Mouse (Mus musculus) kidney, postnatal 0 days (tissue): ENCODE measurements around the gene Kcnab2. TPM values are rescaled to one million over a fixed set of nuclear protein-coding genes. Genes with fewer than 3 reads are reported as not detected.

Experiments
- ATAC-seq: fragments of 200-750 bp; cut with Nextera tagmentation; replicated peaks from 2 replicates; pipeline ENCODE4 v1.8.0; 2017; ENCODE audit warnings: low read depth, moderate number of reproducible peaks, moderate TSS enrichment, moderate library complexity; ENCODE audit not compliant: low FRiP score
- DNase-seq: peaks from one replicate; pipeline ENCODE4 v3.0.0-alpha.2; 2016; ENCODE audit warnings: low spot score
- H3K27ac ChIP-seq: fragments of 300-500 bp; sonication (generic); 2 replicates; pipeline ENCODE4 v1.5.1; 2014; ENCODE audit warnings: mild to moderate bottlenecking
- H3K27me3 ChIP-seq: fragments of 300-500 bp; sonication (generic); 2 replicates; pipeline ENCODE4 v1.6.1; 2014; ENCODE audit warnings: low read length, mixed read lengths; ENCODE audit not compliant: insufficient read depth
- H3K36me3 ChIP-seq: fragments of 300-500 bp; sonication (generic); 2 replicates; pipeline ENCODE4 v1.6.1; 2014; ENCODE audit warnings: low read length, mixed read lengths; ENCODE audit not compliant: insufficient read depth
- H3K4me1 ChIP-seq: fragments of 300-500 bp; sonication (generic); replicated peaks from 2 replicates; pipeline ENCODE4 v1.6.1; 2014; ENCODE audit warnings: antibody characterized with exemption, low read length, mixed read lengths; ENCODE audit not compliant: insufficient read depth
- H3K4me2 ChIP-seq: fragments of 300-500 bp; sonication (generic); 2 replicates; pipeline ENCODE4 v1.6.1; 2014; ENCODE audit warnings: mild to moderate bottlenecking, low read length, moderate library complexity, mixed read lengths
- H3K4me3 ChIP-seq: fragments of 300-500 bp; sonication (generic); replicated peaks from 2 replicates; pipeline ENCODE4 v1.5.1; 2014; ENCODE audit warnings: low read depth, low read length
- H3K9ac ChIP-seq: fragments of 300-500 bp; sonication (generic); 2 replicates; pipeline ENCODE4 v1.6.1; 2014; ENCODE audit warnings: low read depth, low read length
- H3K9me3 ChIP-seq: fragments of 300-500 bp; sonication (generic); replicated peaks from 2 replicates; pipeline ENCODE4 v1.6.1; 2016; ENCODE audit warnings: low read length, inconsistent platforms, mixed read lengths
- CTCF ChIP-seq: IDR thresholded peaks from 2 replicates; pipeline ENCODE4 v1.5.1; 2016; ENCODE audit warnings: antibody characterized with exemption, low read depth, mild to moderate bottlenecking, moderate library complexity
- WGBS: fragments of 180-500 bp; shearing (Covaris S2); extraction: QIAGEN DNeasy Blood & Tissue Kit; methylation state at CpG from one replicate; pipeline ENCODE4 v1.1.7; 2014; 5-methylcytosine and 5-hydroxymethylcytosine counted together
- polyA plus RNA-seq: library from polyadenylated mRNA; unstranded; fragments of >200 nt; fragmentation: Nextera tagmentation; extraction: Ambion mirVana; gene quantifications from 2 replicates; pipeline ENCODE4 v1.2.1, GENCODE M21; 2015

The Kcnab2 gene
- polyA plus RNA-seq, 1 experiment from 2014 or later: 3.1 TPM

GRCm38 (mm10) chr4:152491250-152491899 is 13.7 kb upstream of the Kcnab2 start:
- TF ChIP-seq CTCF: peak; percentile 80
- ATAC-seq (peak; percentile 48; the same call in 1 of the 2 replicates), DNase-seq (peak; percentile 67)

GRCm38 (mm10) chr4:152490311-152490710 is 12.6 kb upstream of the Kcnab2 start:
- no peaks in the 10 kb centered on the region for H3K4me1 ChIP-seq
- TF ChIP-seq CTCF: no peak
- H3K9ac ChIP-seq: no peak overlapping the region

More at GRCm38 (mm10) chr4:152491250-152491899, 13.7 kb upstream of the Kcnab2 start:
- Histone ChIP-seq H3K4me1 (no peaks in the 10 kb centered on the region), H3K27me3 (no peaks in the 10 kb centered on the region), H3K9ac (no peak overlapping the region), H3K4me2 (no peak overlapping the region), H3K36me3 (no peaks in the 10 kb centered on the region), H3K9me3 (no peaks in the 10 kb centered on the region), H3K27ac (no peak overlapping the region), H3K4me3 (no peak overlapping the region)
- WGBS: 52% methylated on average over 15 of the region's 15 CpGs

GRCm38 (mm10) chr4:152488046-152488445 is 10.4 kb upstream of the Kcnab2 start:
- Histone ChIP-seq H3K9ac (no peak overlapping the region), H3K4me2 (no peak overlapping the region), H3K9me3 (no peaks in the 10 kb centered on the region), H3K27me3 (no peaks in the 10 kb centered on the region), H3K4me3 (no peak overlapping the region), H3K27ac (no peak overlapping the region), H3K36me3 (no peaks in the 10 kb centered on the region), H3K4me1 (no peaks in the 10 kb centered on the region)
- WGBS: 79% methylated on average over 10 of the region's 10 CpGs
- TF ChIP-seq CTCF: no peak
- DNase-seq (no peak), ATAC-seq (no peak)

More at GRCm38 (mm10) chr4:152490311-152490710, 12.6 kb upstream of the Kcnab2 start:
- H3K4me2 ChIP-seq: no peak overlapping the region
- no peaks in the 10 kb centered on the region for H3K9me3 ChIP-seq
- 71% methylated on average over 14 of the region's 14 CpGs for WGBS
- H3K36me3 ChIP-seq: no peaks in the 10 kb centered on the region
- H3K4me3 ChIP-seq: no peak overlapping the region
- H3K27me3 ChIP-seq: no peaks in the 10 kb centered on the region
- DNase-seq (no peak), ATAC-seq (no peak)
- no peak overlapping the region for H3K27ac ChIP-seq

GRCm38 (mm10) chr4:152480426-152480825 is 2.8 kb upstream of the Kcnab2 start:
- H3K4me2 ChIP-seq: no peak overlapping the region
- no peak for TF ChIP-seq CTCF

GRCm38 (mm10) chr4:152478224-152478567 is 525 bp upstream of the Kcnab2 start:
- H3K4me3 ChIP-seq: peak overlapping the region; percentile 82
- peak; percentile 22; the same call in 1 of the 2 replicates for ATAC-seq
- peak overlapping the region; percentile 72; the same call in 1 of the 2 replicates for H3K27ac ChIP-seq
- DNase-seq: peak; percentile 62
- no peaks in the 10 kb centered on the region for H3K9me3 ChIP-seq
- H3K36me3 ChIP-seq: no peaks in the 10 kb centered on the region
- WGBS: 0% methylated on average over 13 of the region's 13 CpGs
- H3K9ac ChIP-seq: peak overlapping the region; percentile 84
- no peaks in the 10 kb centered on the region for H3K27me3 ChIP-seq
- TF ChIP-seq CTCF: no peak
- H3K4me1 ChIP-seq: peaks cover 13% of the 10 kb centered on the region; the same call in 1 of the 2 replicates
- H3K4me2 ChIP-seq: peak overlapping the region; percentile 88

More at GRCm38 (mm10) chr4:152480426-152480825, 2.8 kb upstream of the Kcnab2 start:
- 41% methylated on average over 8 of the region's 8 CpGs for WGBS
- Histone ChIP-seq H3K9me3 (no peaks in the 10 kb centered on the region), H3K9ac (no peak overlapping the region), H3K36me3 (no peaks in the 10 kb centered on the region), H3K27ac (no peak overlapping the region), H3K4me1 (peaks cover 13% of the 10 kb centered on the region; the same call in 1 of the 2 replicates), H3K4me3 (no peak overlapping the region), H3K27me3 (no peaks in the 10 kb centered on the region)
- no peak for ATAC-seq
- no peak for DNase-seq

GRCm38 (mm10) chr4:152477106-152477465 is 585 bp downstream of the Kcnab2 start:
- WGBS: 0% methylated on average over 15 of the region's 21 CpGs

More at GRCm38 (mm10) chr4:152477106-152477465, 585 bp downstream of the Kcnab2 start:
- Histone ChIP-seq H3K36me3 (no peaks in the 10 kb centered on the region), H3K4me2 (peak overlapping the region; percentile 88), H3K27me3 (no peaks in the 10 kb centered on the region), H3K4me1 (peaks cover 13% of the 10 kb centered on the region; the same call in 1 of the 2 replicates), H3K27ac (no peak overlapping the region), H3K9me3 (no peaks in the 10 kb centered on the region), H3K4me3 (peak overlapping the region; percentile 82), H3K9ac (peak overlapping the region; percentile 84; the same call in 1 of the 2 replicates)
- TF ChIP-seq CTCF: no peak
- DNase-seq (no peak), ATAC-seq (no peak)
